Mouse (Mus musculus): ENCODE measurements around the gene Clec12a.

Clec12a gene

DNA sequence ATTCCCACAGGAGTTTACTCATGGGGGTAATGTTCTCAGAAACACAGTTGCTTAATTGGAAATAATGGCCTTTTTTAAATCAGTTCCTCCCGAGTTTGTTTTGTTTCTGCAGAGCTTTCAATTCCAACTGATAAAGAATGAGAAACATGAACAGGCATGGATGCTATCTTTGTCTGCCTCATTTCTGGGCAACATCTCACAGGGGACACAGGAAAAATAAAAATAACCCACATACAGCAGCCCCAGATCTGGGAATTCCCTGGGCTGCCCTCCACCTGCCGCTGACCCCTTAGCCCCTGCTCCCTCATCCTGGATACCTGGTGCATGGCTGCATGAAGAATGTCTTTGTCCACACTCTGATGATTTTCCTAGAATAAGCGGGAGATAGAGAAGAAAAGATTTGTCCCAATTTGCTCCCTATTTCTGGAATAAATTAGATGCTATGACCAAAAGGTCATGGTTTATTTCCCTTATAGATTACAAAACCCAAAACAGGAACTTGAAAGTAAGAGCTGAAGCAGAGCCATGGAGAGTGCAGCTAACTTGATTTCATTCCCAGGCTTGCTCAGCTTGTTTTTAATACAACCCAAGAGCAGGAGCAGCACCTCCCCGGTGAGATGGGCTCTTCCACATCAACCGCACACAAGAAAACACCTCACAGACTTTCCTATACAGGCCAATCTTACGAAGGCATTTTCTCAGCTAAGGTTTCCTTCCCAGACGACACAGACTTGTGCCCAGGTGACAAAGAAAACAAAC is 27.1 kb downstream of the Clec12a start:
- DNase-seq (ENCODE audit: extremely low read depth, low read depth, low spot score): no peak

DNA sequence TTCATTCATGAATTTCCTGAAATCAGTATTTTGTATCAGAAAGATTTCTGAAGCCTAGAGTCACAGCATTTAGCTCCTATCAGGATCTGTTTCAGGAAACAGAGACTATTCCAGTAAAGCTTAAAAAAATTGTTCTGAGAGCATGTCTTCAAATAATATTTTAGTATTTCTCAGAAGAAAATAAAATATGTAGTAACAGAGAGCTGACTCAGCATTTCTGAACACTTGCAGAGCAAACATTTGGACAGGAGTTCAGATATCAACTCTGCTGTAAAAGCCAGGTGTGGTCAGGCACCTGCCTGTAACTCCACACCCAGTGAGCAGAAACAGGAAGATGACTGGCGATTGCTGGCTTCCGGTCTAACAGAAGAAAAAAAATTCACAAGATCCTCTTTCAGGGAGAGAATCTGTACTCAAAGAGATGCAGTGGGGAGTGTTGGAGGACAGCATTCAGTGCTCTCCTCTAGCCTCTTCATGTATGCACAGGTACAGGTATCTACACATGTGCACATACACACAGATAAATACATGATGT is 32.5 kb downstream of the Clec12a start:
- DNase-seq (ENCODE audit: extremely low read depth, low read depth, low spot score): no peak

DNA sequence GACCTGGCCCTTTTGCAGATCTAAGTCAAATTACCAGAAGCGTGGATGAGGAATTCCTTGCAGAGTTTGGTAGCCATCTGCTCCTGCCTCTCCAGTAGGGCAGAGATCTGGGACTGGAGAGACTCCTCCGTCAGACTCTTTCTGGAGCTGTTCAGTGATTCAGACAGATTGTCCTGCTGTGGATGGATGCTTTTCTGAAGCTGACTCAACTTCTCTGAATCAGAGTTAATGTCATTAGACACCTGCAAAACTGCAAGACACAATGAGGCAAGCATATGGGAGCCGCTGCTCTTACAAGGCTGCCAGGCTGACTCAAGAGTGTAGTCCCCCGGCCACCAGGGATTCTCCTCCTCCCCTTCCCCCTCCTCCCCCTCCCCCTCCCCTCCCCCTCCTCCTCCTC is 38.0 kb downstream of the Clec12a start:
- no peak for DNase-seq (ENCODE audit: extremely low read depth, low read depth, low spot score)

DNA sequence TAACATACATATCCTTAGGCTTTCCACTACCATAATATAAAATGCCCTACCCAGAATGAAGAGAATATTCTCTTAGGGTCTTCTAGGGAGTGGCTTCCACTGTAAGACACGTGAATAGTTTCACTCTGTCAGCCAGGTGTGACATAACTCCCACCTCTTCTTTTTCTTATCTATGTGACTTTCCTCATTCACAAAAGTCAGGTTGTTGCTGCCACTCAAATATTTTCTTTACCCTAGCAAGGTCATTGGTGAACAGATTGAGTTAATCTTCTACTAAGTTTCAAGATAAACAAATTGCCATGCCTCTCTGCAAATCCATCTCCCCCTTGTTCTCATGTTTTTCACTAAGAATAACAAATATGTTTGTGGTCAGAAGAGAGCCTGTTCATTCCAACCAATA is 39.2 kb downstream of the Clec12a start:
- no peak for DNase-seq (ENCODE audit: extremely low read depth, low read depth, low spot score)

DNA sequence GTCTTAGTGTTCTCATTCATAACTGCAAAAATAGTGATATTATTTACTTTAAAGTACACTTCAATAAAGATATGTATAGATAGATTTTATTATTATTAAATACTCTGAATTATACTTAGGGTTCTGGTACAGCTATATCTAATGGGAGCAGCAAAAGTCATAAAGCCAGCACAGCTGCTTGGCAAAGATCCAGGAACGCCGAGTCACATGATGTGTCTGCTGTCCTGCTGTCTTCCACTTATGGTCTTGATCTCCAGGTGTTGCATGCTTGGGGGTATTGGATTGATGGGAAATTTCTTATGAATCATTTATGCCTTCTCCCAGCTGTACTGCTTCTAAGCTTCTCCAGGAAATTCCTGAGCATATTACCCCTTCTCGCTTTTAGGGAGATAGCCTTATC is 41.0 kb downstream of the Clec12a start:
- no peak for DNase-seq (ENCODE audit: extremely low read depth, low read depth, low spot score)

DNA sequence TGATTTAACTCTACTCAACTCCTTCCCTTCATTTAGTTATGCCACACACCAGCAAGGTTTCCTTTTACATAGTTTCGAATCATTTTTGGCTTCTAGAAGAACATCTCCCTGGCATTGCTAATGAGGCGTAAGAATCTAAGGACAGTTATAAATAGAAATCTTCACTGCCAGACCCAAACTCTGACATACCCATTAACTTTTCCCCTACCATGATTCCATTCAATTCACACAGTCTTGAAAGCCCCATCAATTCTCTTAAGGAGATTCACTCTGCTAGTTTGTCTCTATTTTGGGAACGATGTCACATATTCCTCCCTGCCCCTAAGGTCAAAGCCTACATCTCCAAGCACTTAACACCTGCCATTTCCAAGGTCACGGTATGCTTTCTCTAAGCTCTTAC is 42.5 kb downstream of the Clec12a start:
- DNase-seq (ENCODE audit: extremely low read depth, low read depth, low spot score): no peak

DNA sequence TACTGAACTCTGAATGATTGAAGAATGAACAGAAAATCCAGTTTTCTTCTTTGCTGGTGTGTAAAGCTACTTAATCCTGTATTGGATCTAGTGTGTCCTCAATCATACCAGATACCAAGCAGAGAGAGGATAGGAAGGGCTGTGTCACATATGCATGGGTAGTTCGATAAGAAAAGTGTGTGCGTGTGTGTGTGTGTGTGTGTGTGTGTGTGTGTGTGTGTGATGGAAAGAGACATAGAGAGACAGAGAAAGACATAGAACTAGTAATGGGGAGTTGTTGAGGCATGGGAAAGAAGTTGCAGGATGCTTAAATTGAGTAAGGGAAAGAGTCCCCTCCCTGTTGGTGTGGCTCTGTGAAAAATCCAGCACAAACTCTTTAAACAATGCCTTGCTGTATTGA is 43.3 kb downstream of the Clec12a start, which contains the start of gene Clec12b:
Gene Clec12b, minus strand, starts transcription at position 101 of the 400 bp plus-strand sequence.
- DNase-seq (ENCODE audit: extremely low read depth, low read depth, low spot score): no peak

DNA sequence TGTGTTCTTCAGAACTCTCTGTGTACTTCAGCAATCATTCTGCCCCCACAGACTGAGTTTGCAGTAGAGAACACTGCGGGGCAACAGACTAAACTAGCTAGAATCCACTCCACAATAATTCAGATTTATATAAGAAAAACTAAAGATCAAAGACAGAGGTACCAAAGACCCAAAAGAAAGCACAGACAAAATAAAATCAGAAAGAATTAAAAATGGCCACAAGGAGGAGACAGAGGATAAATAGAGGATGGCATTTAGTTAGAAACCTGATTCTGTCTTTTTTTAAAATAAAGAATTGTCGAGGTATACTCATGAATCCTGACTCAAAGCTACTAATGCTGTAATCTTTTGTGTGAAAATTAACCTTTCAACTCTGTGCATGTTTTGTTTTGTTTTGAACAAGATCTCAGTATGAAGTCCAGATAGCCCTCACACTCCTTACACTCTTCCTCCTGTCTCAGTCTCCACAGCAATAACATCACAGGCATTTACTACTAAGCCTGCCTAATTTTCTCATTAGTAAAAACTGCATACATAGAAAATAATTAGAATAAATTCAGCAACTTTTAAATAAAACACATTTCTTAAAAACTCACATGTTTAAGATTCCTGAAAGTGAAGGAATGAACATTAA is 50.7 kb downstream of the Clec12a start:
- DNase-seq (ENCODE audit: extremely low read depth, low read depth, low spot score): no peak

DNA sequence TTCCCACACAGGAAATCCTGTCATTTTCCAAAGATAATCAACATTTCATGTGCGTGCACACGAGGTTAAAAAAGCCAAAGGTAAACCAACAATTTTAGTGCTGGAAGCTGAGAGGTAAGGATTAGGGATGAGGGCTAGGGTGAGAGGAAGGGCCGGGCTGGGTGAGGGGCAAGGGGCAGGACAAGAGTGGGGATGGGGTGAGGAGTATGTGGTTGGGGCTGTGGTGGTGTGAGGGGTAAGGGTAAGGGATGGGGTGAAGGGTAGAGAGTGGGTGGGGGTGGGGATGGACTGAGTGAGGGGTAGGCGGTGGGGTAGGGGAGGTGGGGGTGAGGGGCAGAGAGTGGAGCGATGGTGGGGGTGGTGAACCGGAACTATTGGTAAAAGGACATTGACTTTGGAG is 51.2 kb downstream of the Clec12a start:
- no peak for DNase-seq (ENCODE audit: extremely low read depth, low read depth, low spot score)

DNA sequence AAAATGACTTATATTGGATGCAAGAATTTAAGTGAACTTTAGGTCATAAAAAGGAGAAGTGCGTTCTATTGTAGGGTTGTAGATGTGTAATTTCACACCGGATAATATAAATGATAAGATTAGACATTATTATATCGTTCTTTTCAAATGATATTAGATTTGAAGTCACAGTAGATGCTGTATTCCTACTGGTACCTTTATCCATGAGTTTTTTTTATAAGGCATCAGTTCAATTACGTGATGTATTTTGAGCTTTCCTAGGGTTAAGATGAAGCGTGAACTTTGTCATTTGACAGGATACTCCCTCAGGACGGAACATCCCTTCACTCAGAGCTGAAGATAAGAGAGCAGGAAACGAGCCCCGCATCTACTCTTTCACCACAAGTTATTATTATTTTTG is 54.5 kb downstream of the Clec12a start, which contains the start of gene Clec1b:
Gene Clec1b, plus strand, starts transcription at position 301 of the 400 bp plus-strand sequence.
- DNase-seq (ENCODE audit: extremely low read depth, low read depth, low spot score): no peak

DNA sequence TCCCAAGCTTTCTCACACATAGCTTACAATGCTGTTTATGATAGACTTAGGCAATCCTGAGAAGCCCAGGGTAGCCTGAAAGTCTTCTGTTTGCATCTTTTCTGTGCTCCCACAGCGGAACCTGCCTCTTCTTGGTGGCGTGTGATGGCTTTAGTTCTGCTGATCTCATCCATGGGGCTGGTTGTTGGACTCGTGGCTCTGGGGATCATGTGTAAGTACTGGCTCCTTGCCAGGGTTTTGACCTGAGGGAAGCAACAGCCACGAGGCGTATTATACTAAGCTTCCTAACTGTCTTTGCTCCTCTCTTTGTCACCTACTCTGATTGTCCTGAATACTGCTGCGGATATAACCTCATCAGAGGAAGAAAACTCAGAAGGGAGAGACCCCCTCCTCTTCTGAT is 57.5 kb downstream of the Clec12a start:
- DNase-seq (ENCODE audit: extremely low read depth, low read depth, low spot score): no peak

DNA sequence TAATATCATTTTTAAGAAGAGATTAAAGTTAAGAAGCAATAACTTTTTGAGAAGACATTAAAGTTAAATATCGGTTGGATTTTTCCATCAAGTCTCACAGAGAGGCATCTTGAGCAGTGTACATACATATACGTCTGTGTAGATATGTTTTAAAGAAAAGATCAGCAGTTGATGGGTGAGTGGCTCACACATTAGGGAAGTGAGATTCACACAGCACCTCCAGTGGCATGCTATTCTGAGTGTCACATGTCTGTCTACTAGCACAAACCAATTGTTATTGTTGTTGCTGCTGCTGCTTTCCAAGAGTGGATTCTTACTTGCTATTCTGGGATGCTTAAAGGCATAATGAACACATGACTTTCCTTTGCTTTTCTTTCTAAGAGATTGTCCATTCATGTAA is 59.9 kb downstream of the Clec12a start:
- DNase-seq (ENCODE audit: extremely low read depth, low read depth, low spot score): no peak

DNA sequence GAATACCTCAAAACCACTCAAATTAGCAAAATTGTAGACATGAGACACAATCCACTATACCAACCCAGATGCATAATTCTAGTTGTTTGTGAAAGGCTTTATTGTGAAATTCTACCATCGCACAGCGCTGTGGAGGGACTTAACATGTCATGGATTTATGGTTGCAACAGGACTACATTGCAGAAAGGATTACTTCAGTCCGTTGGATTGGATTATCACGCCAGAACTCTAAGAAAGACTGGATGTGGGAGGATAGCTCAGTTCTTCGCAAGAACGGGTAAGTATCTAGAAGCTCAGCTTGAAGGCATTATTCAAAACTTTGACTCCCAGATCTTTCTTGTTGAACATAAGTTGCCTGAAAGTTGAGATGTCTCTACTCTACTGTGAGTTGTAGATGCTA is 60.9 kb downstream of the Clec12a start:
- DNase-seq (ENCODE audit: extremely low read depth, low read depth, low spot score): peak; percentile 66

DNA sequence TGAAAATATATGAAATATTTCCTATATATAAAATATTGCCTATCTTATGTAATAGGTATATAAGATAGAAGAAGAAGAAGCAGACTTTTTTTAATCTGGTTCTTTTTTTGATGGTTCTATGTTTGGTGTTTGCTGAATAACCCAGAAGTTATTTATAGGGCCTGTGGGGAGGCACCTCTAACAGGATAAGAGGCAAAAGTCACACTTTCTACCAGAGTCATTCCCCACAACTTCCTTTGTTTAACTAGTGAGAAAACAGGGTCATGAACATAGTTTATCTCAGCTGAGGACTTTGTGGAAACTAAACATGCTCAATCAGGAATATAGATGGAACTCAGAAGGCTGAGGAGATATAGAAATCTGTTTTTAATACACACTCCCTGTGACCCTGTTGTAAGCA is 63.5 kb downstream of the Clec12a start:
- no peak for DNase-seq (ENCODE audit: extremely low read depth, low read depth, low spot score)

DNA sequence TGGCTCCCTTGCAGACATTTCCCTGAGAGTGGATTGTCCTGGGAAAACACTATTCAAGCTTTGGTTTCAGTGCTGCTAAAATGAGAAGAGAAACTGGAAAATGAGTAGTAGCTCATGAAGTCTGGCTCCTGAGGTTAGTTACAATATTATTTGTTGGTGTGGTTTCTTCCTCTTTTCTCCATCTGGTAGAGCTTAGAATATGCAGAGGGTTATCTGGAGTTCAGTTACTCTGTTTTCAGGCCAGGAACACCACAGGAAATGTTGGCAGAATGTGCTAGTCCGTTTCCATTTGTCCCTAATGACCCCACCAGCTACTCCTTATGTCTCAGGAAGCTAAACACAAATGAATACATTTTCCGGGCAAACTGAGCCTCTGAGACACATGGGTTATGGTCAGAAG is 64.8 kb downstream of the Clec12a start:
- no peak for DNase-seq (ENCODE audit: extremely low read depth, low read depth, low spot score)

DNA sequence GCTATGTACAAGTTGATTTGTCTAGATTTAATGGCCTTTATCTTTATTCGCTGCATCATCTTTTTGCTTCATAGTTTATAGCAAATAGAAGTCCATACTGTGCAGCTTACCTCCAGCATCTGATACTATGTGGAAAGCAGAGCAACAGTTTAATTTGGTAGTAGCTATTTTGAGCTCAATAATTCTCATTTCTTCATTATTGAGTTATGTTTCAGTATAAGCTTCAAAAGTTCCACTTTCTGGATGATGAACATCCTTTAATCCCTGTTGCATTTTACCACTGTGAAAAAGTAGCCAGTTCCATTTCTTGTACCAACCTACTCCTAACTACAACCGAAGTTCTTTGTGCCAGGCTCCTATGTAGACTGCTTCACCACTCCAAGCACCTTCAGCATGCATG is 66.1 kb downstream of the Clec12a start, which contains the start of gene Clec9a:
Gene Clec9a, plus strand, starts transcription at position 301 of the 400 bp plus-strand sequence.
- no peak for DNase-seq (ENCODE audit: extremely low read depth, low read depth, low spot score)

DNA sequence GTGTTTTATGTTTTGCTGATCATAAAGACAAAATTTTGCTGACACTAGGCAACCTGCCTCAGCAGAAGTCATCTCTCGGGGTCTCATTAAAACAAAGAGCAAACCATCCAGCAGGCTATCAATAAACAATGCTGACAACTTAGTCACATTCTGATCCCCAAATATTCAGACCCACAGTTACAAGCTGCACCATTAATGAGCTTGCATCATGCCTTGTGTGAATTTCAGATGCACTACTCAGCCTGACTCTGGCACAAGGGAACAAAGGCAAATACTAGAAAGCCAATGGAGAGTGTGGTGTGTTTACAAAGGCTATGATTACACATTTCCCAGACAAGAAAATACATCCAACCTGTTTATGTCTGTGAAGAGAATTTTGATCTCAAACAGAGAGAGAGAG is 71.7 kb downstream of the Clec12a start:
- no peak for DNase-seq (ENCODE audit: extremely low read depth, low read depth, low spot score)

Data from fat pad, adult 2 months (tissue).